Mouse (Mus musculus): ENCODE measurements at regions not wholly inside any gene's neighbourhood (a gene's known extent, or its start where the extent isn't known, plus 50 kb on each side); places are given as distances from the start of the nearest gene placed in this dataset.

DNA sequence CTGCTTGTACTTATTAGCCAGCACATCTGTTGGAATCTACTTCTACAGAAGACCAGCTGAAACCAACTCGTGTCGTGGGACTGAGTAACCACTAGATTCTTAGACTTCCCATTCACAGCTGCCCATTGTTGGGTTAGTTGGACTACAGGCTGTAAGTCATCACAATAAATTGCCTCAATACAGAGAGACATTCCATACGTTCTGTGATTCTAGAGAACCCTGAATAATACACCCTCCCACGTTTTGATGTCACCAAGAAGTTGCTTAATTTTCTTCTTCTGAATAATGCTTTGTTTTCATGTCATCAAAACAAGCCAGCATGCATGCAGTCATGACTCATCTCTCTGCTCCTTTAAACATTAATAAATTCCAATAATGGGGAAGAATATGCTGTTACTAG is 209.2 kb upstream of the Prok2 start:
- TF ChIP-seq EP300 (IDR thresholded peaks at IDR 0.05; ENCODE audit: insufficient read depth, low read depth, low read length) (no peak), CTCF (IDR thresholded peaks at IDR 0.05) (no peak)
